20 mouse cellular contexts compared by ENCODE assay signal in the genomic region with DNA sequence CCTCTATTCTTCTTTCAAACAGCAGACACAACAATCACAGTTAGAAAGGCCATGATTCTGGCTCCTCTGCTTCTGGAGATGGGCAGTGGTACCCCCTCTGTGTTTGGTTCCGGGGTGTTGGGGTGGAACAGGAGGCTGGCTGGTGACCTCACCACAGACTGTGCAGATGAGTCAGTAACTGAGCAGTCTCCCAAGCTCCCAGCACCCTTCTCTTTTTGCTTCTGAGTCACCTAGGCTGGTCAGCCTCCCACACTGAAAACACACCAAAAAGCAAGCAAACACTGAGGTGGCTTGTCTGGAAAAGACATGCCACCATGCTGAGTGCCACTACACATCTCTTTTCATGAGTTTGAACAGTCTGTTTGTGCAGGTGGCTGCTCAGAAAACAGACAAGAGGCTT.
DNase-seq lines count a peak whose midpoint lies in the region; ATAC-seq lines count a peak whose summit lies in the region.
"Had no signal": no experiment of that assay in that cellular context is flagged by ENCODE, and none has a peak within 500 bp of the region (broad histone marks: within the 10 kb centered on the region; RNA-seq: fewer than 3 reads in every experiment).

No protein-coding gene starts in this region.

- no peak for DNase-seq in frontal cortex, postnatal 25 days (ENCODE audit: low spot score in 2 of 2)
- peak; percentile 75 for DNase-seq in Muller cell, postnatal 12 days (ENCODE audit: inconsistent ontology term)
- DNase-seq in brain, adult 2 months (ENCODE audit: low read depth, low spot score), result peak; percentile 74
- DNase-seq in telencephalon, adult 2 months (ENCODE audit: low read depth, low spot score), result peak; percentile 9
- DNase-seq in ovary, adult 18-20 months (ENCODE audit: low spot score), result no peak
- no peak for DNase-seq in gastrocnemius, postnatal 10 days
- DNase-seq: adrenal gland, postnatal 25 days; B cell, adult 2 months; cerebellum, adult 18-20 months; cerebellum, adult 9-11 months; cerebellum, postnatal 25 days; gastrocnemius, adult 2 months; gastrocnemius, postnatal 25 days; heart, adult 18-20 months; heart, postnatal 10 days; heart, postnatal 36 days had no signal

- ATAC-seq in frontal cortex, adult (ENCODE audit: low TSS enrichment), result peak; percentile 97
- ATAC-seq: forebrain, embryonic 15.5 days; hindbrain, embryonic 16.5 days; intestine, embryonic 15.5 days had no signal

Comparison
In these comparisons a context has a peak if more than half of its experiments do, and no peak if none do; other contexts are left out.
1. DNase-seq: peak in Muller cell, postnatal 12 days (single experiment), brain, adult 2 months (single experiment) and telencephalon, adult 2 months (single experiment); none in frontal cortex, postnatal 25 days (0 of 2), ovary, adult 18-20 months (single experiment) and gastrocnemius, postnatal 10 days (single experiment).